Mouse (Mus musculus): ENCODE results near the gene Rnasel.

Rnasel gene

GRCm38 (mm10) chr1:153749211-153749801 lies at the start of gene Rnasel:
Gene Rnasel, plus strand, starts transcription at chr1:153749426.
- in situ Hi-C loops (cut with MboI) = loop anchor here (5.0 kb wide), 1 partner anchor 192 kb away; no protein-coding TSS in a partner anchor

GRCm38 (mm10) chr1:153700448-153701063 lies 48.7 kb upstream of the Rnasel start:
- in situ Hi-C loops (cut with MboI) = no loop called here

GRCm38 (mm10) chr1:153701461-153701860 lies 47.8 kb upstream of the Rnasel start:
- in situ Hi-C loops (cut with MboI) = no loop called here

- in situ Hi-C loops (cut with MboI) = no loop called here
Measured at GRCm38 (mm10) chr1:153702166-153702852, 46.9 kb upstream of the Rnasel start.

- in situ Hi-C loops (cut with MboI) = no loop called here
Measured at GRCm38 (mm10) chr1:153702853-153703410, 46.3 kb upstream of the Rnasel start.

- in situ Hi-C loops (cut with MboI) = no loop called here
Measured at GRCm38 (mm10) chr1:153703445-153703991, 45.7 kb upstream of the Rnasel start.

GRCm38 (mm10) chr1:153704174-153704573 lies 45.1 kb upstream of the Rnasel start:
- in situ Hi-C loops (cut with MboI) = no loop called here

- in situ Hi-C loops (cut with MboI) = no loop called here
Measured at GRCm38 (mm10) chr1:153704996-153705395, 44.2 kb upstream of the Rnasel start.

- in situ Hi-C loops (cut with MboI) = no loop called here
Measured at GRCm38 (mm10) chr1:153708626-153709025, 40.6 kb upstream of the Rnasel start.

GRCm38 (mm10) chr1:153709451-153709850 lies 39.8 kb upstream of the Rnasel start:
- in situ Hi-C loops (cut with MboI) = no loop called here

- in situ Hi-C loops (cut with MboI) = no loop called here
Measured at GRCm38 (mm10) chr1:153711544-153712262, 37.5 kb upstream of the Rnasel start.

GRCm38 (mm10) chr1:153712633-153713032 lies 36.6 kb upstream of the Rnasel start:
- in situ Hi-C loops (cut with MboI) = no loop called here

GRCm38 (mm10) chr1:153717990-153718389 lies 31.2 kb upstream of the Rnasel start:
- in situ Hi-C loops (cut with MboI) = no loop called here

- in situ Hi-C loops (cut with MboI) = no loop called here
Measured at GRCm38 (mm10) chr1:153720935-153721334, 28.3 kb upstream of the Rnasel start.

GRCm38 (mm10) chr1:153721565-153722310 lies 27.5 kb upstream of the Rnasel start:
- in situ Hi-C loops (cut with MboI) = no loop called here

- in situ Hi-C loops (cut with MboI) = no loop called here
Measured at GRCm38 (mm10) chr1:153723426-153723825, 25.8 kb upstream of the Rnasel start.

- in situ Hi-C loops (cut with MboI) = no loop called here
Measured at GRCm38 (mm10) chr1:153726636-153727035, 22.6 kb upstream of the Rnasel start.

- in situ Hi-C loops (cut with MboI) = no loop called here
Measured at GRCm38 (mm10) chr1:153729806-153730205, 19.4 kb upstream of the Rnasel start.

- in situ Hi-C loops (cut with MboI) = no loop called here
Measured at GRCm38 (mm10) chr1:153730671-153731070, 18.6 kb upstream of the Rnasel start.

GRCm38 (mm10) chr1:153733181-153733580 lies 16.0 kb upstream of the Rnasel start:
- in situ Hi-C loops (cut with MboI) = no loop called here

GRCm38 (mm10) chr1:153734866-153735265 lies 14.4 kb upstream of the Rnasel start:
- in situ Hi-C loops (cut with MboI) = no loop called here

Data from mature B cell (primary cell).